Mouse (Mus musculus) ovary, postnatal 14 days (tissue): ENCODE data around the gene Syce2.

ENCODE experiments used
- DNase-seq: peaks from one replicate; pipeline ENCODE4 v3.0.0; 2022; ENCODE audit warnings: low spot score

The Syce2 gene

GRCm38 (mm10) chr8:84844397-84845070, 27.4 kb upstream of the Syce2 start:
- DNase-seq: no peak

- no peak for DNase-seq
Observed at GRCm38 (mm10) chr8:84845355-84846093, 26.4 kb upstream of the Syce2 start.

- no peak for DNase-seq
Observed at GRCm38 (mm10) chr8:84846094-84846721, 25.7 kb upstream of the Syce2 start.

- DNase-seq: peak; percentile 96
Observed at GRCm38 (mm10) chr8:84846722-84847572, 25.0 kb upstream of the Syce2 start, which contains the start of gene Calr. TSS of gene Calr (minus strand) at chr8:84846934.

- no peak for DNase-seq
Observed at GRCm38 (mm10) chr8:84847684-84848435, 24.1 kb upstream of the Syce2 start.

GRCm38 (mm10) chr8:84856434-84856833, 15.5 kb upstream of the Syce2 start:
- DNase-seq: no peak

GRCm38 (mm10) chr8:84856864-84857441, 15.0 kb upstream of the Syce2 start, which contains the start of gene Farsa:
TSS of gene Farsa (plus strand) at chr8:84856989.
- DNase-seq: peak; percentile 87

- peak; percentile 27 for DNase-seq
Observed at GRCm38 (mm10) chr8:84872309-84872965, 526 bp downstream of the Syce2 start.

GRCm38 (mm10) chr8:84873016-84873415, 1.1 kb downstream of the Syce2 start:
- DNase-seq: no peak

GRCm38 (mm10) chr8:84874339-84874738, 2.4 kb downstream of the Syce2 start:
- DNase-seq: no peak

- DNase-seq: no peak
Observed at GRCm38 (mm10) chr8:84877297-84878035, 5.6 kb downstream of the Syce2 start.

- DNase-seq: no peak
Observed at GRCm38 (mm10) chr8:84878915-84879314, 7.0 kb downstream of the Syce2 start.

- DNase-seq: no peak
Observed at GRCm38 (mm10) chr8:84884728-84885127, 12.8 kb downstream of the Syce2 start.

- DNase-seq: no peak
Observed at GRCm38 (mm10) chr8:84888280-84888679, 16.4 kb downstream of the Syce2 start.

- DNase-seq: no peak
Observed at GRCm38 (mm10) chr8:84889141-84889540, 17.2 kb downstream of the Syce2 start.

GRCm38 (mm10) chr8:84892993-84893708, 21.2 kb downstream of the Syce2 start:
- DNase-seq: no peak

- DNase-seq: peak; percentile 73
Observed at GRCm38 (mm10) chr8:84893709-84894134, 21.8 kb downstream of the Syce2 start, which contains the start of gene Gcdh. TSS of gene Gcdh (minus strand) at chr8:84893921.

GRCm38 (mm10) chr8:84895963-84896362, 24.1 kb downstream of the Syce2 start:
- DNase-seq: no peak

GRCm38 (mm10) chr8:84901071-84901470, 29.2 kb downstream of the Syce2 start:
- DNase-seq: no peak
